Mouse (Mus musculus) macrophage (primary cell): ENCODE data around the gene Stx3. TPM values are rescaled to one million over a fixed set of nuclear protein-coding genes. Genes with fewer than 3 reads are reported as not detected.

Source experiments
- H3K27ac ChIP-seq: fragments of 350-480 bp; formaldehyde crosslinking; 2 replicates; pipeline ENCODE4 v1.9.0; 2021
- H3K36me3 ChIP-seq: fragments of 350-480 bp; formaldehyde crosslinking; 2 replicates; pipeline ENCODE4 v1.9.0; 2021; ENCODE audit errors: inconsistent target
- H3K4me3 ChIP-seq: fragments of 350-480 bp; formaldehyde crosslinking; 2 replicates; pipeline ENCODE4 v1.9.0; 2021; ENCODE audit errors: inconsistent target
- H3K79me2 ChIP-seq: fragments of 350-480 bp; formaldehyde crosslinking; 2 replicates; pipeline ENCODE4 v1.9.0; 2021; ENCODE audit errors: inconsistent target
- WGBS: methylation state at CpG from one replicate; pipeline ENCODE4 v1.1.7; 2026; ENCODE audit warnings: inconsistent platforms; ENCODE audit not compliant: missing documents; 5-methylcytosine and 5-hydroxymethylcytosine counted together
- polyA plus RNA-seq: library from polyadenylated mRNA; stranded (reverse); fragments of 250-400 nt; gene quantifications from 3 replicates; pipeline ENCODE4 v1.2.4, GENCODE M21; 2018; ENCODE audit warnings: inconsistent platforms

Stx3 gene
- polyA plus RNA-seq, 1 experiment from 2014 or later, result 18.7 TPM

- no peaks in the 10 kb centered on the region for H3K36me3 ChIP-seq
- no peak overlapping the region for H3K27ac ChIP-seq
- WGBS, result 100% methylated on average over 2 of the region's 2 CpGs
These were observed 93.3 kb downstream of the Stx3 start for GRCm38 (mm10) chr19:11725915-11726314.

More at GRCm38 (mm10) chr19:11725915-11726314, 93.3 kb downstream of the Stx3 start:
- Histone ChIP-seq H3K79me2 (no peaks in the 10 kb centered on the region), H3K4me3 (no peak overlapping the region)

Other genes starting within 250 kb of the Stx3 start
- 381 to 505 TPM (median 445 TPM) in 3 replicates for gene Ms4a6d, start 214.6 kb downstream of the Stx3 start, polyA plus RNA-seq
- gene Ms4a2, start 195.7 kb downstream of the Stx3 start, polyA plus RNA-seq, result 0.27 TPM in 1 of 3 replicates, not detected in the others
- gene Ms4a3, start 178.6 kb downstream of the Stx3 start, polyA plus RNA-seq, result 0.79 TPM in 1 of 3 replicates, not detected in the others
- not detected in 3 replicates for gene Oosp2, start 158.8 kb downstream of the Stx3 start, polyA plus RNA-seq
- not detected in 3 replicates for gene Oosp1, start 128.3 kb downstream of the Stx3 start, polyA plus RNA-seq
- not detected in 3 replicates for gene Oosp3, start 122.3 kb downstream of the Stx3 start, polyA plus RNA-seq
- not detected in 3 replicates for gene Gif, start 71.8 kb downstream of the Stx3 start, polyA plus RNA-seq
- 27.2 to 40.6 TPM (median 35.2 TPM) in 3 replicates for gene Mrpl16, start 49.0 kb downstream of the Stx3 start, polyA plus RNA-seq
- not detected in 3 replicates for gene Olfr1417, start 19.8 kb upstream of the Stx3 start, polyA plus RNA-seq
- not detected in 3 replicates for gene Olfr1418, start 41.7 kb upstream of the Stx3 start, polyA plus RNA-seq
- gene Olfr1419, start 55.7 kb upstream of the Stx3 start, polyA plus RNA-seq, result not detected in 3 replicates
- not detected in 3 replicates for gene Olfr1420, start 67.2 kb upstream of the Stx3 start, polyA plus RNA-seq
- gene Patl1, start 93.0 kb upstream of the Stx3 start, polyA plus RNA-seq, result 29.2 to 49.7 TPM (median 30.6 TPM) in 3 replicates
- 27.8 to 35.2 TPM (median 29.0 TPM) in 3 replicates for gene Osbp, start 146.5 kb upstream of the Stx3 start, polyA plus RNA-seq
- gene Olfr1423, start 221.9 kb upstream of the Stx3 start, polyA plus RNA-seq, result not detected in 3 replicates
- gene Olfr1424, start 243.3 kb upstream of the Stx3 start, polyA plus RNA-seq, result not detected in 3 replicates